Mouse (Mus musculus) forebrain, embryonic 11.5 days (tissue): ENCODE data around the gene Foxa1. TPM values are rescaled to one million over a fixed set of nuclear protein-coding genes. Genes with fewer than 3 reads are reported as not detected.

Experiments
- ATAC-seq: fragments of 200-750 bp; cut with Nextera tagmentation; replicated peaks from 2 replicates; pipeline ENCODE4 v1.8.0; 2017; ENCODE audit warnings: moderate TSS enrichment; ENCODE audit not compliant: low FRiP score
- DNase-seq: peaks from one replicate; pipeline ENCODE4 v3.0.0-alpha.2; 2017; ENCODE audit warnings: low spot score
- H3K27ac ChIP-seq: fragments of 300-500 bp; sonication (generic); 2 replicates; pipeline ENCODE4 v1.5.1; 2014; ENCODE audit warnings: low read depth, low read length
- H3K27me3 ChIP-seq: fragments of 300-500 bp; sonication (generic); 2 replicates; pipeline ENCODE4 v1.6.1; 2014; ENCODE audit warnings: mild to moderate bottlenecking, low read length, mixed read lengths; ENCODE audit not compliant: control insufficient read depth, insufficient read depth
- H3K36me3 ChIP-seq: fragments of 300-500 bp; sonication (generic); 2 replicates; pipeline ENCODE4 v1.6.1; 2014; ENCODE audit warnings: mild to moderate bottlenecking, low read length, moderate library complexity, mixed read lengths; ENCODE audit not compliant: control insufficient read depth, insufficient read depth
- H3K4me1 ChIP-seq: fragments of 300-500 bp; sonication (generic); replicated peaks from 2 replicates; pipeline ENCODE4 v1.6.1; 2014; ENCODE audit warnings: low read length, mixed read lengths; ENCODE audit not compliant: control insufficient read depth, insufficient read depth
- H3K4me2 ChIP-seq: fragments of 300-500 bp; sonication (generic); 2 replicates; pipeline ENCODE4 v1.6.1; 2014; ENCODE audit warnings: low read depth, mild to moderate bottlenecking, low read length, moderate library complexity, mixed read lengths; ENCODE audit not compliant: severe bottlenecking
- H3K4me3 ChIP-seq: fragments of 300-500 bp; sonication (generic); 2 replicates; pipeline ENCODE4 v1.5.1; 2014; ENCODE audit warnings: low read depth, low read length
- H3K9ac ChIP-seq: fragments of 300-500 bp; sonication (generic); 2 replicates; pipeline ENCODE4 v1.6.1; 2014; ENCODE audit warnings: low read length
- H3K9me3 ChIP-seq: fragments of 300-500 bp; sonication (generic); 2 replicates; pipeline ENCODE4 v1.6.1; 2016; ENCODE audit warnings: low read length, mixed read lengths; ENCODE audit not compliant: control insufficient read depth
- WGBS: fragments of 180-500 bp; shearing (Covaris S2); extraction: QIAGEN DNeasy Blood & Tissue Kit; methylation state at CpG from one replicate; pipeline ENCODE4 v1.1.7; 2014; 5-methylcytosine and 5-hydroxymethylcytosine counted together
- polyA plus RNA-seq: library from polyadenylated mRNA; unstranded; fragments of >200 nt; fragmentation: Nextera tagmentation; extraction: Ambion mirVana; gene quantifications from 2 replicates; pipeline ENCODE4 v1.2.1, GENCODE M21; 2014

Foxa1 gene
- polyA plus RNA-seq: 1.7 and 1.9 TPM in 2 replicates

GRCm38 (mm10) chr12:57546415-57547201 is at the start of gene Foxa1:
TSS of gene Foxa1 (minus strand) at chr12:57546916.
- H3K4me1 ChIP-seq: peaks cover 8% of the 10 kb centered on the region; the same call in 1 of the 2 replicates

DNA sequence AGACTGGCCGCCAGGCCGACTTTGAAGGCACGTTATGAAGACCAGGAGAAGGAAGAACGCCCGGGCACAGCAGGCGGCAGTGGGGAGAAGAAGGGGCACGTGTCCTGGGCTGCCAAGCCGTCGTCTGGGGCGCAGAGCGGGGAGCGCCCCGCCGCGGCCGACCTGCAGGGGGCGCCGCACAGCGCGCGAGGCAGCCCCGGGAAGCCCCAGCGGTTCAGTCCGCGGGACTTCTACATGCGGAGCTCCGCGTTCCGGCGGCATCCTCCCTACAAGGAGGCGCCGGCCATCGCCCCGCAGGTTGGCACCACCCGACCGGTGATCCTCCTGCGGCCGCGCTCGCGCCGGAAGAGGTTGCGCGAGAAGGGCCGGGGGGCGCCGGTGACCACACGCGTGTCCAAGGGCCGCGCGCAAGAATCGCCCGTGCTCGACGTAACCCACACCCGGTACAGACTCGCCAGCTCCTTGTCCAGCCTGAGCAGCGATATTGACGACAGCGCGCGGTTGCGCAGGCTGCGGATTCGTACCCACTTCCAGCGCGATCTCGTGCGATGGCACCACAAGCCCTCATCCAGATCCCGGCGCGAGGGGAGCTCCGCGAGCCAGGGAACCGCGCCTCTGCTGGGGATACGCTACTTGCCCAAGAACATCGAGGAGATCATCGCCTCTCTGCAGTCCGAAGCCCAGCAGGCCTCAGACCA is 29.4 kb upstream of the Foxa1 start:
- ATAC-seq (peak; percentile 94), DNase-seq (peak; percentile 83)
- no peak overlapping the region for H3K27ac ChIP-seq
- H3K27me3 ChIP-seq: peaks cover 19% of the 10 kb centered on the region
- no peaks in the 10 kb centered on the region for H3K36me3 ChIP-seq
- peak overlapping the region; percentile 82 for H3K4me2 ChIP-seq
- no peaks in the 10 kb centered on the region; the same call in 1 of the 2 replicates for H3K9me3 ChIP-seq
- peaks cover 5% of the 10 kb centered on the region; the same call in 1 of the 2 replicates for H3K4me1 ChIP-seq
- H3K4me3 ChIP-seq: peak overlapping the region; percentile 48
- WGBS: 1% methylated on average over 70 of the region's 81 CpGs
- peak overlapping the region; percentile 59 for H3K9ac ChIP-seq

More at GRCm38 (mm10) chr12:57546415-57547201, at the start of gene Foxa1:
- Histone ChIP-seq H3K9ac (peak within 1 kb of the TSS; percentile 49), H3K9me3 (no peaks in the 10 kb centered on the region), H3K4me2 (peak within 1 kb of the TSS; percentile 85), H3K36me3 (no peaks in the 10 kb centered on the region), H3K27ac (no peak within 1 kb of the TSS; the same call in 1 of the 2 replicates), H3K4me3 (peak within 1 kb of the TSS; percentile 51), H3K27me3 (peaks cover 90% of the 10 kb centered on the region)
- DNase-seq (peak; percentile 59), ATAC-seq (0 out of 2 replicates have a peak, but pooled peaks have one; percentile 15)
- WGBS: under 1% methylated on average over 32 of the region's 32 CpGs

GRCm38 (mm10) chr12:57572415-57572814 is 25.7 kb upstream of the Foxa1 start:
- Histone ChIP-seq H3K36me3 (no peaks in the 10 kb centered on the region), H3K9me3 (no peaks in the 10 kb centered on the region; the same call in 1 of the 2 replicates), H3K27ac (no peak overlapping the region), H3K4me1 (peaks cover 5% of the 10 kb centered on the region; the same call in 1 of the 2 replicates), H3K4me2 (no peak overlapping the region), H3K9ac (no peak overlapping the region), H3K4me3 (no peak overlapping the region), H3K27me3 (peaks cover 19% of the 10 kb centered on the region)
- no peak for DNase-seq
- ATAC-seq: no peak

DNA sequence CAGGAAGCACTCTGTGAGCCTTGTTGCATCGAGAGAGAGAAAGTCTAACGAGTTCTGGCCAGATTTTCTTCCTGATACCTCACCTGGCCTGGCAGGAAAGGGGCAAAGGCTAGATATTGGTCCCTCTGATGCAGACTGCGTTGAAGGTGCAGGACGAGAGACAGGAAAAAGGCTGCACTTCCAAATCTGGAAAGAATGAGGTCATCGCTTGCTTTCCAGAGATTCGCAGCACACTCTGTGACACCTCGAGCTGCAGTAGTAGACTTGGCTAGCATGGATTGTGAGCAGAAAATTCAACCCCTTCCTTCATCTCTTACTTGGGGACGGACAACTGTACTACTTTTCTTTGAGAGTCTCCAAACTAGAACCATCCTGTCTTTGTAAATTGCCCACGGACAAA is 25.1 kb upstream of the Foxa1 start:
- peaks cover 19% of the 10 kb centered on the region for H3K27me3 ChIP-seq
- WGBS: 37% methylated on average over 9 of the region's 9 CpGs
- peaks cover 5% of the 10 kb centered on the region; the same call in 1 of the 2 replicates for H3K4me1 ChIP-seq
- DNase-seq: no peak
- no peak overlapping the region for H3K4me2 ChIP-seq
- no peak overlapping the region for H3K27ac ChIP-seq
- no peak for ATAC-seq
- no peaks in the 10 kb centered on the region for H3K9me3 ChIP-seq
- no peak overlapping the region for H3K4me3 ChIP-seq
- H3K36me3 ChIP-seq: no peaks in the 10 kb centered on the region
- H3K9ac ChIP-seq: no peak overlapping the region

- H3K27me3 ChIP-seq: no peaks in the 10 kb centered on the region
- H3K4me2 ChIP-seq: no peak within 1 kb of the TSS
- no peaks in the 10 kb centered on the region for H3K36me3 ChIP-seq
- H3K9ac ChIP-seq: no peak within 1 kb of the TSS
- 85% methylated on average over 6 of the region's 6 CpGs for WGBS
- no peak within 1 kb of the TSS for H3K27ac ChIP-seq
- H3K4me1 ChIP-seq: no peaks in the 10 kb centered on the region
- ATAC-seq (no peak), DNase-seq (no peak)
- no peak within 1 kb of the TSS for H3K4me3 ChIP-seq
- no peaks in the 10 kb centered on the region for H3K9me3 ChIP-seq
Observed at GRCm38 (mm10) chr12:57563909-57564308, 17.2 kb upstream of the Foxa1 start, which contains the start of gene Ttc6. TSS of gene Ttc6 (plus strand) at chr12:57564113.

GRCm38 (mm10) chr12:57554091-57554490 is 7.4 kb upstream of the Foxa1 start:
- no peaks in the 10 kb centered on the region for H3K9me3 ChIP-seq
- ATAC-seq: no peak
- peaks cover 3% of the 10 kb centered on the region; the same call in 1 of the 2 replicates for H3K4me1 ChIP-seq
- no peak overlapping the region for H3K4me2 ChIP-seq
- H3K4me3 ChIP-seq: no peak overlapping the region
- 28% methylated on average over 3 of the region's 3 CpGs for WGBS
- peak; percentile 36 for DNase-seq
- peaks cover 65% of the 10 kb centered on the region for H3K27me3 ChIP-seq
- H3K9ac ChIP-seq: no peak overlapping the region
- H3K27ac ChIP-seq: no peak overlapping the region
- H3K36me3 ChIP-seq: no peaks in the 10 kb centered on the region

DNA sequence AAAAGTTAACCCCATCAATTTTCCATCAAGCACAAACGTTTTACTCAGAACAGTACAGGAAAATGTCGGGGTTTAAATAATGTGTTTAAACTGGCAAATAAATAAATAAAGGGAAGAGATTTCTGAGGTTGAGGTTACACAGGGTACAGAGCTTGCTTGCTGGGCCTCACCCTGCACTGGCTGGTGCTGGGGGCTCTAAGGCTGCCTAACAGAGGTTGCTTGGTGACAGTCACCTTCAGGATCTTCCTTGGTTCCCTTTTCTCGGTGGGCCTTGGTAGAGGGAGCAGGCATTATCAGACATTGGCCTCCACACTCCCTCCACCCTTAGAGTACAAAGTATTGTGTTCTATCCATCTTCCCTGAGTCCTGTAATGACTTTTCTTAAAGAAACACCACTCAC is 5.6 kb upstream of the Foxa1 start:
- no peak for ATAC-seq
- Histone ChIP-seq H3K4me3 (no peak overlapping the region), H3K9me3 (no peaks in the 10 kb centered on the region), H3K9ac (no peak overlapping the region), H3K36me3 (no peaks in the 10 kb centered on the region), H3K4me1 (peaks cover 3% of the 10 kb centered on the region; the same call in 1 of the 2 replicates), H3K27me3 (peaks cover 82% of the 10 kb centered on the region), H3K4me2 (no peak overlapping the region), H3K27ac (no peak overlapping the region)
- 9% methylated on average over 3 of the region's 3 CpGs for WGBS
- peak; percentile 50 for DNase-seq

DNA sequence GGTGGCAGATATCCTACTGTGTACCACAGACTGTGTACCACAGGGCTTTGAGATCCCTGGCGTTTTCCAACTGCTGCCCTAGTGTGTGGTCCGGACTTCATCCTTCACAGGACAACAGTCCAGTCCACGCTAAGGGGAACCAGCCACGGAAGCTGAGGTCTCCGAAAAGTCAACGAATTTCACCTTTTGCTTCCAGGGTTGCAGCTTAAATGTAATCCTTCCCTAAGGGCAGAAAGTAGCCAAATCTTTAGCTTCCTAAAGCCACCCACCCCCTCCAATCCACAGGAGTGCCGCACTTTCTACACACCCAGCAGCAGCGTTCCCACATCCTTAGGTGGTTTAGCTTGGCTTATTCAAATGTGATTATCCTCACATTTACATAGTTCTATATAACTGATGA is 4.2 kb upstream of the Foxa1 start:
- no peaks in the 10 kb centered on the region for H3K9me3 ChIP-seq
- peaks cover 3% of the 10 kb centered on the region; the same call in 1 of the 2 replicates for H3K4me1 ChIP-seq
- DNase-seq: no peak
- H3K4me3 ChIP-seq: no peak overlapping the region
- H3K9ac ChIP-seq: no peak overlapping the region
- 1% methylated on average over 8 of the region's 8 CpGs for WGBS
- H3K27ac ChIP-seq: no peak overlapping the region
- peaks cover 92% of the 10 kb centered on the region for H3K27me3 ChIP-seq
- no peaks in the 10 kb centered on the region for H3K36me3 ChIP-seq
- no peak for ATAC-seq
- 0 out of 2 replicates have a peak overlapping the region, but pooled peaks have one; percentile 2 for H3K4me2 ChIP-seq
